Mouse (Mus musculus) right cerebral cortex, adult 18-20 months (tissue): ENCODE data around the gene Tmem87b.

Experiments
- DNase-seq: peaks from one replicate; pipeline ENCODE4 v3.0.0; 2022; ENCODE audit warnings: mixed read lengths

Gene Tmem87b

GRCm38 (mm10) chr2:128892180-128892721 is 74.3 kb downstream of the Tmem87b start:
- no peak for DNase-seq

- DNase-seq, result no peak
Observed at GRCm38 (mm10) chr2:128902843-128903242, 84.9 kb downstream of the Tmem87b start.

- no peak for DNase-seq
Observed at GRCm38 (mm10) chr2:128903661-128904060, 85.7 kb downstream of the Tmem87b start.
